Mouse (Mus musculus) heart, adult 2 months (tissue): Measurements from ENCODE around the gene Ccnt1. TPM values are rescaled to one million over a fixed set of nuclear protein-coding genes. Genes with fewer than 3 reads are reported as not detected.
A peak's percentile ranks its signal among the peaks of the same experiment; 100 is the strongest.

Source experiments
- DNase-seq, 2 experiments: peaks; one replicate each; pipeline ENCODE4 v3.0.0; 2021
- H3K27ac ChIP-seq: fragments of 200-600 bp; 2 replicates; pipeline ENCODE4 v1.8.1; 2022
- H3K27me3 ChIP-seq: fragments of 200-500 bp; 2 replicates; pipeline ENCODE4 v1.6.1; 2012; ENCODE audit warnings: mild to moderate bottlenecking, low read length, inconsistent platforms, mixed read lengths; ENCODE audit not compliant: control insufficient read depth, insufficient read depth
- H3K36me3 ChIP-seq: fragments of 200-500 bp; 2 replicates; pipeline ENCODE4 v1.6.1; 2012; ENCODE audit warnings: low read length, inconsistent platforms; ENCODE audit not compliant: control insufficient read depth, insufficient read depth
- H3K4me1 ChIP-seq: fragments of 200-500 bp; 2 replicates; pipeline ENCODE4 v1.6.1; 2011; ENCODE audit warnings: low read length; ENCODE audit not compliant: control insufficient read depth, insufficient read depth
- H3K4me3 ChIP-seq: fragments of 200-600 bp; 2 replicates; pipeline ENCODE4 v1.8.1; 2022
- H3K79me2 ChIP-seq: fragments of 200-500 bp; replicated peaks from 2 replicates; pipeline ENCODE4 v1.6.1; 2012; ENCODE audit warnings: mild to moderate bottlenecking, inconsistent platforms, low read length, moderate library complexity, mixed read lengths; ENCODE audit not compliant: control insufficient read depth, insufficient read depth
- H3K9ac ChIP-seq: fragments of 200-500 bp; 2 replicates; pipeline ENCODE4 v1.6.1; 2012; ENCODE audit warnings: low read depth, mild to moderate bottlenecking, control low read depth, inconsistent platforms, low read length, mixed read lengths
- CTCF ChIP-seq: fragments of 200-600 bp; IDR thresholded peaks from 2 replicates; pipeline ENCODE4 v1.8.1; 2022; ENCODE audit warnings: antibody characterized with exemption, mild to moderate bottlenecking, moderate library complexity
- EP300 ChIP-seq: fragments of 200-500 bp; IDR thresholded peaks from 2 replicates; pipeline ENCODE4 v1.6.1; 2011; ENCODE audit warnings: low read depth, low read length, control low read depth; ENCODE audit not compliant: insufficient read depth
- POLR2A ChIP-seq: fragments of 200-500 bp; IDR thresholded peaks from 2 replicates; pipeline ENCODE4 v1.6.1; 2011; ENCODE audit warnings: mild to moderate bottlenecking, low read depth, low read length, control low read depth; ENCODE audit not compliant: insufficient read depth
- WGBS: fragments of 180-500 bp; shearing (Covaris S2); methylation state at CpG from one replicate; pipeline ENCODE4 v1.1.7; 2018; 5-methylcytosine and 5-hydroxymethylcytosine counted together
- intact Hi-C: fragments of 180-260 bp; cut with DNase I; formaldehyde crosslinking; loops from one replicate; pipeline ENCODE4 v1.15.1; 2025
- polyA plus RNA-seq: library from polyadenylated mRNA; depleted of rRNA; stranded (reverse); fragments of >200 nt; gene quantifications from 2 replicates; pipeline ENCODE4 v1.2.3, GENCODE M21; 2012
- total RNA-seq, 2 experiments: library from RNA; stranded (reverse); gene quantifications; 2 replicates each; pipeline ENCODE4 v1.2.3; 2021

Gene Ccnt1
- total and polyA plus RNA-seq, 3 experiments: 9.3 to 27.6 (median 26.8) TPM

DNA sequence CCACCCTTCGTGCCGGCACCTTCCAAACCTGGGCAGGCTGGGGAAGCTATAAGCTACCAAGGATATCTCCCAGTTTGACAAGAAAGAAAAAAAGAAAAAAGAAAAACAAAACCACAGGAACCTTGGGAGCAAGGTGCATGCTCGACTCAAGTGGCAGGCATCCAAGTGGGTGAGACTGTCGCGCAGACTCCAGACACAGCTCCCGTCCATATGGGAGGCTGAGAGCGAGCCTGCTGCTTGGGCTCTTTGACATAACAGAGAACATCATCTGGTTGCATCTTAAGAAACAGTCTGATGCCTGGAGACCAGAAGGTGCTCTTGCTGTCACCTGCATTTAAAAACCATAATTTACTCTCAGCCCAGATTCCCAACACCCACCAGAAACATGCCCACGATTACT lies 11.7 kb upstream of the Ccnt1 start:
- 32% methylated on average over 8 of the region's 8 CpGs for WGBS
- Histone ChIP-seq H3K27me3 (no peaks in the 10 kb centered on the region), H3K27ac (no peak overlapping the region), H3K4me1 (peaks cover 2% of the 10 kb centered on the region; the same call in 1 of the 2 replicates), H3K9ac (no peak overlapping the region), H3K4me3 (no peak overlapping the region), H3K79me2 (no peaks in the 10 kb centered on the region), H3K36me3 (no peaks in the 10 kb centered on the region)
- intact Hi-C loops: loop anchor here (2.0 kb wide), 1 partner anchor 18 kb away; no protein-coding TSS in a partner anchor
- no peak for TF ChIP-seq POLR2A
- TF ChIP-seq CTCF: no peak
- TF ChIP-seq EP300: no peak
- no peak for DNase-seq

DNA sequence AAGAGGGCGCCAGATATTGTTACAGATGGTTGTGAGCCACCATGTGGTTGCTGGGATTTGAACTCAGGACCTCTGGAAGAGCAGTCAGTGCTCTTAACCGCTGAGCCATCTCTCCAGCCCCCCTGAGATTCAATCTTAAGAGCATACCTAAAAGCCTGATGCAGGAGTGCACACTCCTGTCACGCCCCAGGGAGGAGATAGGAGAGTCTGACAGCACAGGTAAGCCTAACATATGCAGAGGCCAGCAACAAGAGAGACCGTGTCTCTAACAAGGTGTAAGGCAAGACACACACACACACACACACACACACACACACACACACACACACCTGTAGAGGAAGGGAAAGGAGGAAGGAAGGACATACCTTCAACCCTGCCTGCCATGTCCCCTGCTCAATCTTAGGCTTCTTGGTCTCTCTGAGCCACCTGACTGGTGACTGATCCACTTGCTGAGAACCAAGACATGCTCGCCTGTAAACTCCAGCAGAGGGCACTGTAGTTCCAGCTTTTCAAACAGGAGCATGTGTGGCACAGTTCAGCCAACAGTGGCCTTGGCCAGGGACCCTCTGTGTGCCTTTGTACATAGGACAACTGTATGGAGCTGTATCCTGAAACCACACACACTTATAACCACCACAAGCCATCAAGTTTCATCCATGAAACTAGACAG lies 9.2 kb upstream of the Ccnt1 start:
- no peaks in the 10 kb centered on the region for H3K27me3 ChIP-seq
- H3K27ac ChIP-seq: no peak overlapping the region
- H3K9ac ChIP-seq: no peak overlapping the region
- H3K36me3 ChIP-seq: no peaks in the 10 kb centered on the region
- no peak overlapping the region for H3K4me3 ChIP-seq
- intact Hi-C loops: loop anchor here (1.0 kb wide), 2 partner anchors 37 to 119 kb away; no protein-coding TSS in a partner anchor
- 43% methylated on average over 5 of the region's 5 CpGs for WGBS
- peak; percentile 76 to 77 for DNase-seq
- no peaks in the 10 kb centered on the region; the same call in 1 of the 2 replicates for H3K4me1 ChIP-seq
- H3K79me2 ChIP-seq: no peaks in the 10 kb centered on the region
- TF ChIP-seq POLR2A (no peak), EP300 (peak; percentile 95), CTCF (peak; percentile 83)

DNA sequence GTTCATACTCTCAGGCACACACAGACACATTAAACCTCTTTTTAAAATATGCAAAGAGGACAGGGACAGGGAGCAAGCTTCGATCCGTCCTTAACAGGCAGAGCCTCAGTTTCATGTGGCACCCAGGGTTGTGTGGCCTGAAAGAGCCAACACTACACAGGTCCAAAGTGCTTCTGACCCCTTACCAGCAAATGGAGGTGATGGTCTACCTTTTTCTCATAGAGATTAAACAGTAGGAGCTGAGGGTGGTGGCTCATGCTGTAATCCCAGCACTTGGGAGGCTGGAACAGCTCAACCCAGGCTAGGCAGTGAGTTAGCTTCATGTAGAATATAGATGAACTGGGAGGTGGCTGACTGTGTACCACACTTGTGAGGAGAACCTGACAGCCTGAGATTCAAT lies 8.6 kb upstream of the Ccnt1 start:
- H3K9ac ChIP-seq: no peak overlapping the region
- H3K79me2 ChIP-seq: no peaks in the 10 kb centered on the region
- intact Hi-C loops: no loop called here
- no peaks in the 10 kb centered on the region; the same call in 1 of the 2 replicates for H3K4me1 ChIP-seq
- DNase-seq: no peak
- no peak for TF ChIP-seq EP300
- no peak for TF ChIP-seq CTCF
- no peak for TF ChIP-seq POLR2A
- no peak overlapping the region for H3K27ac ChIP-seq
- H3K4me3 ChIP-seq: no peak overlapping the region
- no peaks in the 10 kb centered on the region for H3K36me3 ChIP-seq
- 93% methylated on average over 2 of the region's 2 CpGs for WGBS
- no peaks in the 10 kb centered on the region for H3K27me3 ChIP-seq

DNA sequence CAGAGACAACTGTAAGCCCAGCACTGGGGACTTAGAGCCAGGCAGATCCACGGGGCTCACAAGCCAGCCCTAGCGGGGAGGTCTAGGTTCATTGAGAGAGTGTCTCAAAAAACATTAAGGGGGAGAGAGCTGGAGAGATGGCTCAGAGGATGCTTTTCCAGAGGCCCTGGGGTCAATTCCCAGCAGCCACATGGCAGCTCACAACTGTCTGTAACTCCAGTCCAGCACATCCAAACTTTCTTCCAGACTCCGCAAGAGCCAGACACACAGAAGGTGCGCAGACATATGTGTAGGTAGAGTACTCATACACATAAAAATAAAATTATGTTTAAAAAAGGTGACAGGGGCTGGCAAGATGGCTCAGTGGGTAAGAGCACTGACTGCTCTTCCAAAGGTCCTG lies 2.6 kb upstream of the Ccnt1 start:
- no peak overlapping the region for H3K4me3 ChIP-seq
- H3K9ac ChIP-seq: no peak overlapping the region
- WGBS: 74% methylated on average over 4 of the region's 4 CpGs
- no peaks in the 10 kb centered on the region for H3K79me2 ChIP-seq
- H3K27ac ChIP-seq: no peak overlapping the region
- peaks cover 2% of the 10 kb centered on the region; the same call in 1 of the 2 replicates for H3K36me3 ChIP-seq
- H3K4me1 ChIP-seq: peaks cover 4% of the 10 kb centered on the region
- TF ChIP-seq CTCF (no peak), POLR2A (no peak), EP300 (no peak)
- intact Hi-C loops: no loop called here
- H3K27me3 ChIP-seq: no peaks in the 10 kb centered on the region
- no peak for DNase-seq

DNA sequence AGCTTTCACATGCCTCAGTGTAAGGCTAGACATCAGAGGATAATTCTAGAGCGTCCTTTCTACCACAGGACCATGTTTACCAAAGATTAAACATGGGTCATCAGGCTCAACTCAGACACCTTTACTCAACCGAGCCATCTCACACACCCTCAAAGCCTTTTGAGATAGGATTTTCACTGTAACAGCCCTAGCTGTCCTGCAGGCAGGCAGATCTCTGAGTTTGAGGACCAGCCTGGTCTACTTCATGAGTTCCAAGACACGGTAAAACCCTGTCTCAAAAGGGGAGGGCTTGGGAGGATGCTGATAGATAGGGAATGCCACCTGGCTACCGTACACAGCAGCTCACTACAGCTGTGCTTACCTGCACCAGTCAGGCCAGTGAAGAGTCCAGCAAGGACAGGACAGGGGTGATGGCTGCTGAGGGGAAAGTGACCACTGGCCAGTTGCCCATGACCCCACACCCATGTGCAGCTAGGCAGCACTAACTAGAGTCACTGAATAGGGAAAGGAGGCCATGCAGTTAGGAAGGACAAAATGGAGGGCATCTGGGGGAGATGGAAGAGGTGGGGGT lies 843 bp downstream of the Ccnt1 start:
- 81% methylated on average over 4 of the region's 4 CpGs for WGBS
- intact Hi-C loops: no loop called here
- no peak overlapping the region for H3K9ac ChIP-seq

DNA sequence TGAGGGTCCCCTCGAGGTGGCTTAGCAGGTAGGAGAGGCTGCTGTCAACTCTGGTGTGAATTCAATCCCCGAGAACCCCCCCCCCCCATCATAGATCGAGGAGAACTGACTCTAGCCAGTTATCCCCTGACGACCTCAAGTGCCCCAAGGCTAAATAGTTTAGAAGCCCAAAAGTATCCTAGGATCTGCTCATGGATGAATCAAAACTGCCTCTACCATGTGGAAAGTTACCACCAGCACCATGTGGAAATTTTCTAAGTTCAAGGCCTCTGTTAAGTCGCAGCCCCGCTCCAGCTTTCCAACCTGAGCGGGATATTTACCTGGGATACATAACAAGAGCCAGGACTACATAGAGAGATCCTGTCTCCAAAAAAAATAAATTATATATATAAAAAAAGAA lies 1.5 kb downstream of the Ccnt1 start:
- TF ChIP-seq POLR2A: no peak
- TF ChIP-seq EP300: no peak
- no peak for TF ChIP-seq CTCF
- no peak overlapping the region for H3K4me3 ChIP-seq
- no peak overlapping the region for H3K9ac ChIP-seq
- 64% methylated on average over 7 of the region's 7 CpGs for WGBS
- no peak for DNase-seq
- H3K36me3 ChIP-seq: peaks cover 15% of the 10 kb centered on the region
- H3K79me2 ChIP-seq: peaks cover 5% of the 10 kb centered on the region
- H3K27ac ChIP-seq: no peak overlapping the region
- intact Hi-C loops: no loop called here
- peaks cover 10% of the 10 kb centered on the region for H3K4me1 ChIP-seq
- H3K27me3 ChIP-seq: no peaks in the 10 kb centered on the region

More for the DNA sequence above, 843 bp downstream of the Ccnt1 start:
- TF ChIP-seq EP300 (no peak), POLR2A (no peak), CTCF (no peak)
- Histone ChIP-seq H3K27ac (no peak overlapping the region), H3K36me3 (peaks cover 11% of the 10 kb centered on the region), H3K79me2 (peaks cover 3% of the 10 kb centered on the region), H3K4me1 (peaks cover 9% of the 10 kb centered on the region), H3K4me3 (no peak overlapping the region), H3K27me3 (no peaks in the 10 kb centered on the region)
- no peak for DNase-seq
